Mouse (Mus musculus): ENCODE measurements around the gene Ids.
"Not testable (repeated sequence)": the region's sequence is repeated elsewhere in the genome, so short reads cannot be mapped to it uniquely, and the experiment has no call there.

Gene Ids

DNA sequence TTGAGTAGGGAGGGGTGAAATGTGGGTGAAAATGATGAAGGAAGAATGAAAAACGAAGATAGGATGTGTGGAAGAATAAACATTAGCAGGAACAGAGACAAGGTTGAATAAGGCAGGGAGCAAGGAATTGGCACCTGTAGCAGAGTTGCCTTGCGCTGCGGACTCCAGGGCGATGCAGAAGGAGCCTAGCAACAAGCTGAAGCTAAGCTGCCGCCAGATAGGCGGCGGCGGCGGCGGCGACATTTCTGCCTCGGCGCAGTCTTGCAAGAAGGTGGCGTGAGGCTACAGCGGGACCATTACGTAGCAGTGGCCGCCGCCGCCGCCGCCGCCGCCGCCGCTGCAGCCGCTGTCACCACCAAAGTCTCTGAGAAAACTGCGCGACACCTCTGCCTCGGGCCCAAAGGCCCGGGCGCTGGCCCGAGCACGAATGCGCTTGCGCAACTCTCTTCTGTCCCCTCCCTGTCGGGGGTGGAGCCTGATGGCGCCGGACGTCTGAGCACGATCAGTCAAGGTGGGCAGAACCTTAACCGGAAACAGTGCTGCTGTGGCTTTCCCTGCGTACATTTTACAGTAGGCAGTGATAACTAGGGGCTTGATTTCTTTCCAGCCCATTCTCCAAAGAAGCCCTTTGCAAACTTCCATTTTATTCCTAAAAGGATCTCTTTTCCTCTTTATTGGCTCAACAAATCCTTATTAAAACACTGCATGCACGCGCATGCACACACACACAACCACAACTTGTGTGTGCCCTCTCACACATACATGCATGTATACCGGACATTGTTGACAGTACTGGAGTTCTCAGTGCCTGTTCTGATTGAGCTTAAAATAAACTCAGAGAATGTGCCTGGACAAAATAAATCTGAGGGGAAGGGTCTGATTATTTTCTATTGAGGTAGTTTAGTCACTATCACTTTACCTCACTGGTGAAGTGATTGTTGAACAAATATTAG, at the start of gene Ids:
Gene Ids, minus strand, starts transcription at position 424 of the 953 bp plus-strand sequence.
- DNase-seq (ENCODE audit: extremely low read depth, low read depth, low spot score), result no peak

- DNase-seq (ENCODE audit: extremely low read depth, low read depth, low spot score), result not testable (repeated sequence)
These were observed 27.8 kb upstream of the Ids start for GRCm38 (mm10) chrX:70392636-70393035.

DNA sequence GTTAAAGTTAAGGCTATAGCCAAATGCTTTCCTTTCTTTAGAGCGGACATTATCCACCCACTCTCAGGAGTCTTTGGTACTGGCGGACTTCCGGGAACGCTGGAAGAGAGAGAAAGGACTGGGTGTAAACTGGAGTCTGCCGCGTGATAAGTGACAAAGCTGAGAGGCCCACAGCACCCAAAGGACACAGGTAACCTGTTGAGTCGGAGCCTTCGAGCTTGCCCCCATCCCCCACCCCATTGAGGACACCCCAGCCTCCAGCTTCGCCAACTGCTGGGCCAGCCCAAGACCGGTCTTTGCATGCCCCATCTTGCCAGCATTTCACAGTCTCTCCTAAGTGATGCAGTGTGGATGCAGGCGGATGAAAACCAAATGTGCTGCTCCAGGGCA, 21.1 kb upstream of the Ids start:
- no peak for DNase-seq (ENCODE audit: extremely low read depth, low read depth, low spot score)

GRCm38 (mm10) chrX:70385276-70385961, 20.5 kb upstream of the Ids start, which contains the start of gene 1110012L19Rik:
Gene 1110012L19Rik, plus strand, starts transcription at chrX:70385877.
- DNase-seq (ENCODE audit: extremely low read depth, low read depth, low spot score), result peak; percentile 46

GRCm38 (mm10) chrX:70384917-70385275, 20.0 kb upstream of the Ids start:
- DNase-seq (ENCODE audit: extremely low read depth, low read depth, low spot score), result no peak

DNA sequence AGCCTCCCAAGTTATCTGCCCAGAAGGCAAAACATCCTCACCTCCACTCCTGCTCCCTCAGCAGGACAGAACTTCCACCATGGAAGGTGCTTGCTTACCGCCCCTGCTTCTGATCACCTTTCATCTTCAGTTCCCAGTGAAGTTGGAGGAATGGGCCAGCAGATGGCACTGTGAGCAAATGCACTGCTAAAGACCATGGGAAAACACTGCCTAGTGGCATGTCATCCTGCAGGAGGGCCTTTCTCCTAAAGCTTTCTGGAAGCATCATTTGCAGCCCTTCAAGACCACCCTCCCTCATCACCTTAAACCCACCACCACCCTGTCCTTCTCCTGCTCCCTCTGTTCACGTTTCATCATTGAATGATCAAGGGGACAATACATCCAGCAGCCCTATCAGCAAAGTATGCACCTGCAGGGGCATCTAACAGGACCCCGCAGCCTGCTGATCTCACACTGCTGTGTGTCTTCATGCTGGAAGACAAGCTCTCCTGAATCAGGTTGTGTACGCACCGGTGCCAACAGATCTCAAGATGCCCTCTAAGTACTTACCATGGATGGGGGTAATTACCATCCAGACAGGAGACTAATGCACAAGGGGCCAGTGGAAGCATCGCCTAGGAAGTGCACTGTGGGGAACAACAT, 9.7 kb upstream of the Ids start:
- not testable (repeated sequence) for DNase-seq (ENCODE audit: extremely low read depth, low read depth, low spot score)

DNA sequence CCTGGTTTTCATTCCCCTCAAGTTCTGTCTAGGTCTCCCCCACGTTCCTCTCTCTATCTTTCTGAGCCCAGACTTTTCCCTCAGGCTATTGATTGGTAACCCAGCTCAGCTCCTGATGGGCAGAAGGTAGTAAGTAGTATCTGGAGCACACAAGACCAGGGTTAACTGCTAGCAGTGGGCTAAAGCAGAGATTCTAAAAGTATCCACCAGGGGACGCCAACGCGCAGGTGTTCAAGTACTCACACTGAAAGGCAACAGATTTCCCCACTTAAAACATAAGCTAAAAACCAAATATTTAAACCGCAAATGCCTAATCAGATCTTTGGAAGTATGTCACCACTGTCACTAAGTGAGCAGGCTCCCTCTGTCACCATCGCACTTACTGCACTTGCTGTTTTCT, 4.9 kb upstream of the Ids start:
- DNase-seq (ENCODE audit: extremely low read depth, low read depth, low spot score), result not testable (repeated sequence)

GRCm38 (mm10) chrX:70364202-70364601, 682 bp downstream of the Ids start:
- no peak for DNase-seq (ENCODE audit: extremely low read depth, low read depth, low spot score)

DNA sequence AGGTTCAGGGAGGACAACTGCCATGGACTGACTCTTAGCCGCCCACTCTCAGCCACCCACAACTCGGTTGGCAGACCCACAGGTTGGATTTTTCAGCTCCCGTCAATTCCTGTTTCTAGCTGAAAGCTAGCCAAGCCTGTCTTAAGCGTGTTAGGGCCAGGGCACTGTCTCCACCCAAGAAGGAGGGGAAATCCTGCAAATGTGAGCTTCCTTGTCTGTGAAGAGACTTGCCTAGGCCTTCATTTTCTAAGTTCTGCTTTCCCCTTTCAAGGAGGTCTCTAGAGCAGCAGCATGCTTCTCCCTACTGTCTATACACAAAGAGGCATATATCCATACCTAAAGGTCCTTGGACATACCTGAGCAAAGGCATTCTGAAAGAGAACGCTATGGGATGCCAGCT, 1.4 kb downstream of the Ids start:
- DNase-seq (ENCODE audit: extremely low read depth, low read depth, low spot score), result no peak

DNA sequence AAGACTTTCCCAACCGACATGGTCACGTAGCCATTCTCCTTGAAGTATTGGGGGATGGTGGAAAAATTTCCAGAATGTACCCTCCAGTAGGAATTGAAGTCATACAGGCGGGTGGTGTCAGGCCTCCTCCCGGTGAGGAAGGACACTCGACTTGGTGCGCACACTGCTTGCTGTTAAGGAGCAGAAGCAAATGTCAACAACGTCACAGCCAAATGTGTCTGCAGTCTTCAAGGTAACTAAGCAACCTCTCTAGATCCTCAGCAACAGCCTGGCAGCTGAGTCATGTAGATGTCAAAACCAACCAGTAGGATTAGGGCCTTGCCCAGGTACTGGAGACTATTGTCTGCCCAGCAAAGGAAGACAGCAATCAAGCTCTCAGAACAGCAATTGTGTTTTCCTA, 1.9 kb downstream of the Ids start:
- DNase-seq (ENCODE audit: extremely low read depth, low read depth, low spot score), result peak; percentile 16

DNA sequence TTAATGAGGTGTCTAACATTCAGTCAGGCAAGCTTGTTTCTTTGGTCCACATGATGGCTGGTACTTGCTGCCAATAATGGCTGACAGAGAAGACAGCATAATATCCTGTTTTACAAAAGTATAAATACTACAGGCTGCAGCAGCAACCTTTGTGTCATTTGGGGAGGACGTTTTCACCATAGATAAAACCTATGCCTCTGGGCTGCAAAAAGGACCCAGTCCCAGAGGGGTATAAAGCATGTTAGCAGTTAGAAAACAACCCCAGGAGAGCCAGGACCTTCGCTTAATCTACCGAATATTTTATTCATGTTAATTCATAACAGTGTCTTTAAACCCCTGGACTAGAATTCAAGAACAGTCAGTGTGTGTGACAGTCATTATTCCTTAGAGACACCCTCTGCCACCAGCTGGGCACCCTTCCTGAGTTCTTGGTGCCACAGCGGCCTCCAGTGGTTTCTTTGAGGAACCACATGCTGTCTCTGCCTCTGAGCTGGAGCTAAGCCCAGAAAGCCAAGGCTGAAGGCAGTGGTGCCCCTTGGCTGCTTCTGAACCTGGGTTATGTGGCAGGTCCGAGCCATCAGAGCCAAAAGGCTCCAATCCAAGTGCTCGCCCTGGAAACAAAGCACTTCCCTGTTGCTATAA, 34.6 kb downstream of the Ids start:
- peak; percentile 1 for DNase-seq (ENCODE audit: extremely low read depth, low read depth, low spot score)

DNA sequence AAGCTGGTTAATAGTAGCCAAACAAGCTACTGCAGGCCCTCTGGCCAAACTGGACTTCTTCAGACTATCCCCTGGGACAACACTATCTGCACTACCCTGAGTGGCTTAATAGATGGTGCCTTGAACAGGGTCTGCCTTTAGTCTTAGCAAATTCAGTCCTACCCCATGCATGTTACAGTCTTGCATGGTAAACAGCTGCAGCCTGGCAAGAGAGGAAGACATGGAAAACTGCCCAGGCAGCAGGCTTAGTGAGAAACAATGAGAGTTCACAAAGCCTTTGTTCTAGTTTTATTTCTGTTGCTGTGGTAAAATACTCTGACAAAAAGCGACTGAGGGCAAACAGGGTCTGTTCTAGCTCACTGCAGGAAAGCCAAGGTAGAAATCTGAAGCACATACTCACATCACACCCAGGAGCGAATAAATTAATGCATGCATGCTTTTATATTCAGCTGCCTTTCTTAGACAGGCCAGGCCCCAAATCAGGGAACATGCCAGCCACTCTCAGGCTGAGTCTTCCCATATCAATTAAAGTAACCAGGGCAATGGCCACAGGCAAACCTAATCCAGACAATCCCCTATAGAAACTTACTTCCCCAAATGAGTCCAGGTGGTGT, 36.2 kb downstream of the Ids start:
- DNase-seq (ENCODE audit: extremely low read depth, low read depth, low spot score), result no peak

DNA sequence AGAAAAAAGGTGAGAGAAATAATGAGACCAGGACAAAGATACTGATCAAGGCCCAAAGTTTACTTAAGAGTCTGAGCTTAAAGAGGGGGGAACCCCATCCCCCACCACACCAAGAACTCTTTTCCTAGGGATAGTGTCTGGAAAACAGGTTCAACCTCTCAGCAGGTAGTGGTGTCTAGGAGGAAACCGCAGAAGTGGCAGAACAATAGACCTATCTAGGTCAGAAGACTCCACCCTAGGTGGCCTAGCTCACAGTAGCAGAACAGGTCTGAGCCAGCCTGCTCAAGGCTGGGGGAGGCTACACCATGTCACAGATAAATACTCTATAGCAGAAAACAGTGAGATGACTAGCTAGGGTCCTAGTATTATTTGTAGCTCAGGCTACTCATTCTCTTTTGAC, 37.2 kb downstream of the Ids start:
- DNase-seq (ENCODE audit: extremely low read depth, low read depth, low spot score), result no peak

GRCm38 (mm10) chrX:70319254-70319653, 45.6 kb downstream of the Ids start:
- no peak for DNase-seq (ENCODE audit: extremely low read depth, low read depth, low spot score)

DNA sequence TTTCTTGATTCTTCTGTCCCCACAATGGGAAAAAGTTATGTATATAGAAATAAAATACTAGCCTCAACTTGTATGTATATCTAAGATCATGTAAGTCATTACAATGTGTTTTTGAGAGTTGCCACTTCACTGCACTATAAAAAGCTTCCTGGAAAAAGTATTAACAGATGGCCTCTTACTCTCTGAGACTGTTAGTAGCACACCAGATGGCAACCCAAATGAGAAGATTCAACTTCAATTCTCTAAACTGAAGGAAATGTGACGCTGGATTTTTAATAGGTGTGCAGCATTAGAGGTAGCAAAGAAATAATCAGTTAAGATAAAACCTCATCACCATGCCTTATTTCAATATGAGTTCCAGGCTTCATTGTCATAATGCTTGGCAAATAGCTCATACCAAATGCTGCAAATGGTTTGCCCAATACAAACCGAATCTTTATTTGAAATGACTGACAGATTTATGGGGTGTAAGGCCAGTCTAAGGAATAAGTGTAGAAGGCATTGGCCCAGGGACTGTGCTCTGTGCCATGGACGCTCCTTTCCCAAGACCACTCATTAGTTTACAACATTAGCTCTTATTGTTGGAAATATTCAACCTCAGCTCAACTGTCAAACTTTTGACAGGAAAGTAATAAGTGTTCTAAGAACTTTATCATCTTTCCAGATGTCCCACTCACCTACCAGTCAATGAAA, 49.8 kb downstream of the Ids start:
- DNase-seq (ENCODE audit: extremely low read depth, low read depth, low spot score), result no peak

Measured in fat pad, adult 2 months (tissue).